Mouse (Mus musculus) liver, embryonic 14.5 days (tissue): ENCODE measurements around the gene Ccdc27.

Source experiments
- CTCF ChIP-seq: IDR thresholded peaks from 2 replicates; pipeline ENCODE4 v1.5.1; 2016; ENCODE audit warnings: antibody characterized with exemption, low read depth, control low read depth
- EP300 ChIP-seq: IDR thresholded peaks from 2 replicates; pipeline ENCODE4 v1.6.1; 2016; ENCODE audit warnings: antibody characterized with exemption, low read depth

DNA sequence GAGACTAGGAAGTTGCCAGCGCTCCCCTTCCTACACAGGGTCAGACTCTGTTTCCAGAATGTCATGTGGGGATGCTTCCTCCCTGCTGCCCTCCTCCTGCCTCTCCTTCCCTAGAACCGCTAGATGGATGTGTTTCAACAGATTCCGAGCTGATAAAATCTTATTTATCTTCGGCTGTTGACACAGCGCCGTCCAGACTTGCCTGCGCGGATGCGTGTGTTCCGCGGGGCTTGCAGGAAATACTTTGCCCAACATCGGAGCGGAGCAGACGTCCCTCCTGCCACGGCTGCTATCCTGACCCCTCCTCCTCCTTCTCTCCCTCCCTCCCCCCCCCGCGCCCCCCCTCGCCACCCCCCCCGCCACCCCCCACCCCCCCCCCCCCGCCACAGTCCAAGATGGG is 29.0 kb upstream of the Ccdc27 start:
- TF ChIP-seq CTCF (no peak), EP300 (no peak)
